Mouse (Mus musculus) E14TG2a.4 (cell line): ENCODE results near the gene Asic4.

Experiments
- H3K27me3 ChIP-seq: 2 replicates; pipeline ENCODE4 v1.6.1; 2014; ENCODE audit warnings: low read length, control low read depth; ENCODE audit not compliant: insufficient read depth
- H3K36me3 ChIP-seq: 2 replicates; pipeline ENCODE4 v1.6.1; 2014; ENCODE audit warnings: low read length, control low read depth; ENCODE audit not compliant: insufficient read depth
- H3K4me1 ChIP-seq: replicated peaks from 2 replicates; pipeline ENCODE4 v1.6.1; 2014; ENCODE audit warnings: low read depth, low read length, control low read depth
- H3K4me3 ChIP-seq: replicated peaks from 2 replicates; pipeline ENCODE4 v1.5.1; 2014; ENCODE audit warnings: mild to moderate bottlenecking, low read length
- H3K9me3 ChIP-seq: 2 replicates; pipeline ENCODE4 v1.6.1; 2014; ENCODE audit warnings: low read length, control low read depth
- CTCF ChIP-seq: conservative IDR thresholded peaks from 2 replicates; pipeline ENCODE4 v1.5.1; 2014; ENCODE audit warnings: low read length
- NANOG ChIP-seq: IDR thresholded peaks from 2 replicates; pipeline ENCODE4 v1.6.1; 2014; ENCODE audit warnings: borderline replicate concordance, low read length, mixed read lengths
- POU5F1 ChIP-seq: IDR thresholded peaks from 2 replicates; pipeline ENCODE4 v1.6.1; 2014; ENCODE audit warnings: low read length, borderline replicate concordance

Asic4 gene

DNA sequence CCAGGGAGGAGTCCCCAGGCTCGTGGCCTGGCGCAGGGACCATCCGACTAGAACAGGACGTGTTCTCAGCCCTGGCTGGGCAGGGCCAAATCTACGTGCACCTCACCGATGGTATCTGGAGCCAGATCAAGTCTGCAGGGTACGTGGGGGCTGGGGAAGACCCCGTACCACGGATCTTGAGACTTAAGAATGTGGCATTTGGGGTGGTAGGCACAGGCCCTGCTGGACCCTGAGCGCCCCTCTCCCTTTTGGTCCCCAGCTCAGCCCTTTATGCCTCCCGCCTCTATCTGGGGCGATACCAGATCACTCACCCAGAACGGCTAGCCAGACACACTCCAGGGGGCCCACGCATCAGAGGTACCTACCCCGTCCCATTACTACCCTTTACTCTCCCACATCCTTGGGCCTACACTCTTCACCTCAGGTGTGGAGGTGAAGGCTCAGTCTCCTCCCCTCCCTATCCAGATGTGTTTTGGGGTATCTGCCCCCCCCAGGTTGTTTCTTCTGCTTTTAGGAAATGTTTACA, 8.7 kb upstream of the Asic4 start:
- H3K9me3 ChIP-seq, result no peaks in the 10 kb centered on the region
- H3K27me3 ChIP-seq, result peaks cover 16% of the 10 kb centered on the region
- TF ChIP-seq NANOG (no peak), CTCF (no peak), POU5F1 (no peak)
- no peak overlapping the region for H3K4me3 ChIP-seq
- H3K36me3 ChIP-seq, result peaks cover 43% of the 10 kb centered on the region
- peaks cover 78% of the 10 kb centered on the region for H3K4me1 ChIP-seq

DNA sequence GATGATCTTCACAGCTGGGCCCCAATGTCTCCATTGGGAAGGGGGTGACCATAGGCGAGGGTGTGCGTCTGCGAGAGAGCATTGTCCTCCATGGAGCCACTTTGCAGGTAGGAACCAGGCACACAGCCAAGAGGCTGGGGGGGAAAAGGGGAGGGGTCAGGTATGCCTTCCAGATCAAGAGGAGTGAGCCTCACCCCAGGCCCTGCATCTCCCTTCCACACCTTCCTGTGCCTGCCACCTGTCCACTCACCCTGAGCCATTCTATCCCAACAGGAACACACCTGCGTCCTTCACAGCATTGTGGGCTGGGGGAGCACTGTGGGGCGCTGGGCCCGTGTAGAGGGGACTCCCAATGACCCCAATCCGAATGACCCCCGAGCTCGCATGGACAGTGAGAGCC, 8.1 kb upstream of the Asic4 start:
- Histone ChIP-seq H3K27me3 (peaks cover 22% of the 10 kb centered on the region), H3K4me3 (no peak overlapping the region), H3K4me1 (peaks cover 78% of the 10 kb centered on the region), H3K9me3 (no peaks in the 10 kb centered on the region), H3K36me3 (peaks cover 40% of the 10 kb centered on the region)
- TF ChIP-seq NANOG, result no peak
- TF ChIP-seq POU5F1, result no peak
- TF ChIP-seq CTCF, result no peak

DNA sequence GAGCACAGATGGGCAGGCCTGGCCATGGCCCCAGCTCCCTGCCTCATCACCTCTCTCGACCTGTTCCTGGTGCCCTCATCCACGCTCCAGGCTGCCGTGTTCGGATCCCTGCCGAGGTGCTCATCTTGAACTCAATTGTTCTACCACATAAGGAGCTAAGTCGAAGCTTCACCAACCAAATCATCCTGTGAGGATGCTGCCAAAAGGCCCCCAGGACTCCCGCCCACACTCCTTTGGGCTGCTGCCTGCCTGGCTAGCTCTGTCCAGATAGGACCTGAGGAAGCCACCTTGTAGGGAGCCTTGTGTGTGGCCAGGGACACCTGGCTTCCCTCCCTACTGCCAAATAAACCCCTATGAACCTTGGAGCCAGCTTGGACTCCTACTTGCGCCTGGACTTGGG, 7.4 kb upstream of the Asic4 start:
- Histone ChIP-seq H3K4me1 (peaks cover 82% of the 10 kb centered on the region), H3K36me3 (peaks cover 35% of the 10 kb centered on the region)
- TF ChIP-seq NANOG, result no peak
- TF ChIP-seq CTCF, result no peak
- no peak for TF ChIP-seq POU5F1

GRCm38 (mm10) chr1:75443247-75444024, 6.8 kb upstream of the Asic4 start:
- Histone ChIP-seq H3K4me1 (peaks cover 88% of the 10 kb centered on the region), H3K27me3 (peaks cover 35% of the 10 kb centered on the region), H3K4me3 (peak overlapping the region; percentile 56), H3K9me3 (no peaks in the 10 kb centered on the region), H3K36me3 (peaks cover 31% of the 10 kb centered on the region)
- TF ChIP-seq CTCF (no peak), POU5F1 (no peak), NANOG (no peak)

More for the DNA sequence above, 7.4 kb upstream of the Asic4 start:
- H3K9me3 ChIP-seq, result no peaks in the 10 kb centered on the region
- peaks cover 29% of the 10 kb centered on the region for H3K27me3 ChIP-seq
- H3K4me3 ChIP-seq, result peak overlapping the region; percentile 56

DNA sequence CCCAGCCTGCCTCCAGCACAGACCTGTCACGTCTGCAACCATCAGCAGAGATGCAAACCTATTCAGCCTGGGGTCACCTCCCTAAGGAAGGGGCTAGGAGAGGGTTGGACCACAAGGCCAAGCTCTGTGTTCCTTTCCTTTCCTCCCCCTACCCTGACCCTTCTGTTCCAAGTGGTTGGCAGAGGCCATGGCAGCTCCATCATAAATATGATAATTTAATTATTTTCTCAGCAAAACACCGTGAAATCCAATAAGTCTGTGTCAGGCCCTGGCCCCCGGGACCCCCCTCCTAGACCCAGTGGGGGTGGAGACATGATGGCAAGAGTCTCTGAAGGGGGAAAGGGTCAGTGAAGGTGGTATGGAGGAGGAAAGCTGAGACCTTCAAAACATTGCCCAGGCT, 6.0 kb upstream of the Asic4 start:
- H3K9me3 ChIP-seq, result no peaks in the 10 kb centered on the region
- peaks cover 25% of the 10 kb centered on the region for H3K36me3 ChIP-seq
- H3K4me3 ChIP-seq, result no peak overlapping the region
- peaks cover 42% of the 10 kb centered on the region for H3K27me3 ChIP-seq
- H3K4me1 ChIP-seq, result peaks cover 91% of the 10 kb centered on the region
- no peak for TF ChIP-seq POU5F1
- TF ChIP-seq CTCF, result no peak
- TF ChIP-seq NANOG, result no peak

GRCm38 (mm10) chr1:75445141-75445701, 5.0 kb upstream of the Asic4 start:
- Histone ChIP-seq H3K36me3 (peaks cover 16% of the 10 kb centered on the region), H3K4me1 (peaks cover 97% of the 10 kb centered on the region), H3K4me3 (0 out of 2 replicates have a peak overlapping the region, but pooled peaks have one; percentile 13), H3K27me3 (peaks cover 52% of the 10 kb centered on the region), H3K9me3 (peaks cover 7% of the 10 kb centered on the region; the same call in 1 of the 2 replicates)
- TF ChIP-seq POU5F1 (no peak), CTCF (no peak)

GRCm38 (mm10) chr1:75445751-75446611, 4.3 kb upstream of the Asic4 start:
- Histone ChIP-seq H3K4me3 (peak overlapping the region; percentile 45), H3K27me3 (peaks cover 59% of the 10 kb centered on the region)
- TF ChIP-seq NANOG (no peak), POU5F1 (no peak), CTCF (peak; percentile 88)

DNA sequence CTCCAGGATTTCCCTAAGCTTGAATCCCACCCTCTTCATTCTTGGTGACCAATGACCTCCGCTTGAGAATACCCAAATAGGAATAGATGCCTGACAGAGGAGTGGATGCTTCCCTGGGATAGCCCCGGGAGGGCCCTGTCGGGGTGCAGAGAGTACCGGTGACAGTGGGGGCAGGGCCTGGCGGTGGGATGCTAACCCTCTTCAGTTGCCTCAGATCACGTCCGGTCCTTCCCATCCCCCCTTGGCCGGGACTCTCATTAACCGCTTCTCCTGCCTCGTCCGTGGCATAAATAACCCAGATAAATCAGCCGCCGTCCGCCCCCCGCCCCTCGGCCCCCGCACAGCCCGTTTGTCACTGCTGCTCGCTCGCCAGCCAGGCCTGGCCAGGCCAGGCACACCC, 3.6 kb upstream of the Asic4 start:
- TF ChIP-seq NANOG, result no peak
- no peak for TF ChIP-seq CTCF
- TF ChIP-seq POU5F1, result no peak
- H3K4me3 ChIP-seq, result peak overlapping the region; percentile 45

More at GRCm38 (mm10) chr1:75445751-75446611, 4.3 kb upstream of the Asic4 start:
- H3K9me3 ChIP-seq, result peaks cover 7% of the 10 kb centered on the region; the same call in 1 of the 2 replicates
- H3K36me3 ChIP-seq, result peaks cover 11% of the 10 kb centered on the region
- peaks cover 98% of the 10 kb centered on the region for H3K4me1 ChIP-seq

More for the DNA sequence above, 3.6 kb upstream of the Asic4 start:
- Histone ChIP-seq H3K36me3 (peaks cover 11% of the 10 kb centered on the region), H3K9me3 (peaks cover 7% of the 10 kb centered on the region; the same call in 1 of the 2 replicates), H3K27me3 (peaks cover 66% of the 10 kb centered on the region), H3K4me1 (peaks cover 95% of the 10 kb centered on the region)
